Mouse (Mus musculus): ENCODE measurements at regions not wholly inside any gene's neighbourhood (a gene's known extent, or its start where the extent isn't known, plus 50 kb on each side); places are given as distances from the start of the nearest gene placed in this dataset.

DNA sequence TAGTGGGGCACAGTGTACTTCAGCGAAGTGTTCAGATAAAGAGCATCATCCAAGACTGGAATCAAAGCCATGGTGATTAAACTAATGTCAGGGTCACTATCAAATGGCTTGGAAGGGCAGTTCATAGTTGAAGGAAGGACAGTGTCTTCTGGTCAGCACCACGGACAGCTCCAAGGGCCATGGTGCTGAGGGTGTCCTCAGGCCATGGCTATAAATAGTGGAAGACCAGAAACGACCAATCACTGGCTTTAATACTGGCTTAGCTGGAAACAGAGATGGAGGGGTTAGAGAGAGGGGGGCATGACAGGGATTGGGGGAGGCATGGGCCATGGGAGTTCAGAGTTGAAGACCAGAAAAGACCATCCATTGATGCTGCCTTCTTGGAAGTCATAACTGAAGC, 168.0 kb downstream of the Tpra1 start:
- TF ChIP-seq POLR2A (IDR thresholded peaks at IDR 0.05; ENCODE audit: borderline replicate concordance, extremely low read depth, low read depth, low read length), result no peak
- TF ChIP-seq CTCF (IDR thresholded peaks at IDR 0.05; ENCODE audit: insufficient read depth, low read length), result no peak
